Mouse (Mus musculus) midbrain, postnatal 0 days (tissue): Measurements from ENCODE around the gene Palld. TPM values are rescaled to one million over a fixed set of nuclear protein-coding genes. Genes with fewer than 3 reads are reported as not detected.

Experiments used
- ATAC-seq: fragments of 200-750 bp; cut with Nextera tagmentation; 2 replicates; pipeline ENCODE4 v1.8.0; 2017; ENCODE audit warnings: moderate number of reproducible peaks, mild to moderate bottlenecking, moderate TSS enrichment, moderate library complexity; ENCODE audit not compliant: low FRiP score
- DNase-seq: peaks from one replicate; pipeline ENCODE4 v3.0.0-alpha.2; 2015; ENCODE audit warnings: low spot score
- H3K27ac ChIP-seq: fragments of 300-500 bp; sonication (generic); 2 replicates; pipeline ENCODE4 v1.5.1; 2014; ENCODE audit warnings: low read depth, mild to moderate bottlenecking, low read length, mixed read lengths
- H3K27me3 ChIP-seq: fragments of 300-500 bp; sonication (generic); 2 replicates; pipeline ENCODE4 v1.6.1; 2014; ENCODE audit warnings: low read length, control low read depth, mixed read lengths; ENCODE audit not compliant: insufficient read depth
- H3K36me3 ChIP-seq: fragments of 300-500 bp; sonication (generic); 2 replicates; pipeline ENCODE4 v1.6.1; 2014; ENCODE audit warnings: low read length, control low read depth, mixed read lengths; ENCODE audit not compliant: insufficient read depth
- H3K4me1 ChIP-seq: fragments of 300-500 bp; sonication (generic); 2 replicates; pipeline ENCODE4 v1.6.1; 2014; ENCODE audit warnings: mild to moderate bottlenecking, control low read depth, antibody characterized with exemption, low read length, mixed read lengths; ENCODE audit not compliant: insufficient read depth
- H3K4me2 ChIP-seq: fragments of 300-500 bp; sonication (generic); 2 replicates; pipeline ENCODE4 v1.6.1; 2014; ENCODE audit warnings: low read depth, mild to moderate bottlenecking, low read length, mixed read lengths; ENCODE audit not compliant: poor library complexity, severe bottlenecking
- H3K4me3 ChIP-seq: fragments of 300-500 bp; sonication (generic); 2 replicates; pipeline ENCODE4 v1.5.1; 2014; ENCODE audit warnings: low read depth, mild to moderate bottlenecking, low read length, moderate library complexity
- H3K9ac ChIP-seq: fragments of 300-500 bp; sonication (generic); replicated peaks from 2 replicates; pipeline ENCODE4 v1.6.1; 2014; ENCODE audit warnings: mild to moderate bottlenecking, low read length, moderate library complexity, mixed read lengths; ENCODE audit not compliant: poor library complexity, severe bottlenecking
- H3K9me3 ChIP-seq: fragments of 300-500 bp; sonication (generic); 2 replicates; pipeline ENCODE4 v1.6.1; 2016; ENCODE audit warnings: low read length, control low read depth
- CTCF ChIP-seq: IDR thresholded peaks from 2 replicates; pipeline ENCODE4 v1.5.1; 2016; ENCODE audit warnings: antibody characterized with exemption, mild to moderate bottlenecking
- WGBS: fragments of 180-500 bp; shearing (Covaris S2); extraction: QIAGEN DNeasy Blood & Tissue Kit; methylation state at CpG from one replicate; pipeline ENCODE4 v1.1.7; 2014; 5-methylcytosine and 5-hydroxymethylcytosine counted together
- polyA plus RNA-seq: library from polyadenylated mRNA; unstranded; fragments of >200 nt; fragmentation: Nextera tagmentation; extraction: Ambion mirVana; gene quantifications from 2 replicates; pipeline ENCODE4 v1.2.1, GENCODE M21; 2015
- total RNA-seq: library from RNA; depleted of rRNA; stranded (reverse); fragments of >200 nt; gene quantifications from 2 replicates; pipeline ENCODE4 v1.2.3, GENCODE M21; 2014

Gene Palld
- total and polyA plus RNA-seq, 2 experiments from 2014 or later, result 3.9 to 10.8 TPM

DNA sequence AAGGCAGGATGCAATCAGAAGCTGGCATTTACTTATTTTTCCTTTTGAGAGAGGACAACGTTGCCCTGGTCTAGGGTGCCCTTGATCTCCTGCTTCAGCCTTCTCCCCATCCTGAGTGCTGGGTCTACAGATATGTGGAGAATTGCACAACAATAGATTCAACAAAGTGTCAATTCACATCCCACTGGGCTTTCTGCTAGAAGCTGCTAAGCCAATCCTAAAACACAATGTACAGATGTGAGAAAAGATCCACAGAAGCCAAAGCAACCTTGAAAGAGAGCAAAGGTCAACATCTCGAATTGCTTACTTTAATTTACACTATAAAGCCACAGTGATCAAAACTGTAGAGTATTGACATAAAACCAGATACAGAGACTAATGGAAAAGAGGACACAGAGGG is 270.2 kb downstream of the Palld start:
- Histone ChIP-seq H3K4me1 (no peaks in the 10 kb centered on the region), H3K9me3 (no peaks in the 10 kb centered on the region), H3K27ac (no peak overlapping the region), H3K27me3 (no peaks in the 10 kb centered on the region), H3K4me2 (no peak overlapping the region), H3K9ac (no peak overlapping the region), H3K4me3 (no peak overlapping the region), H3K36me3 (no peaks in the 10 kb centered on the region)
- no peak for TF ChIP-seq CTCF
- no peak for DNase-seq
- no peak for ATAC-seq
- WGBS, result 46% methylated on average over 2 of the region's 2 CpGs

DNA sequence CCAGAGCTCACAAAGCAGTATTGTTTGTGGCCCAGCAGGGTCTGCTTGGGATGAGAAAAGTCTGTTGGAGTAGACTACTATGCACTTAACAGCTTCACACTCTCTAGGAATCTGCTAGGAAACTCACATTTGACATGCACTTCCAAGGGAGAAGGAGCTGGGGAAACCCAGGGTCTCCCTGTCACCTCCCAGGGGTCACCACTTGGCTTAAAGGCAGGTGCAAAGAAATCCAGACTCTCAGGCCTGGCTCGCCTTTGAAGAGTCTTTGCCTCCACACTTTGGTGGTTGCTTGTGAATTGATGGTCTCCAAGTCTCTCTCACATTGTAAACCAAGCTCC is 272.9 kb downstream of the Palld start:
- ATAC-seq, result no peak
- Histone ChIP-seq H3K4me3 (no peak overlapping the region), H3K4me2 (no peak overlapping the region), H3K27ac (no peak overlapping the region), H3K36me3 (no peaks in the 10 kb centered on the region), H3K9ac (no peak overlapping the region), H3K9me3 (no peaks in the 10 kb centered on the region), H3K27me3 (no peaks in the 10 kb centered on the region), H3K4me1 (no peaks in the 10 kb centered on the region)
- 56% methylated on average over 1 of the region's 1 CpGs for WGBS
- no peak for TF ChIP-seq CTCF
- DNase-seq, result no peak

- Histone ChIP-seq H3K9me3 (no peaks in the 10 kb centered on the region), H3K36me3 (no peaks in the 10 kb centered on the region), H3K27ac (no peak overlapping the region), H3K9ac (no peak overlapping the region), H3K27me3 (no peaks in the 10 kb centered on the region), H3K4me1 (no peaks in the 10 kb centered on the region), H3K4me2 (no peak overlapping the region), H3K4me3 (no peak overlapping the region)
- 82% methylated on average over 3 of the region's 3 CpGs for WGBS
- ATAC-seq (no peak), DNase-seq (peak; percentile 57)
- TF ChIP-seq CTCF, result no peak
These were observed 273.4 kb downstream of the Palld start for GRCm38 (mm10) chr8:61628938-61629630.

GRCm38 (mm10) chr8:61626246-61626952 is 276.1 kb downstream of the Palld start:
- H3K4me3 ChIP-seq, result no peak overlapping the region
- no peak overlapping the region for H3K4me2 ChIP-seq
- ATAC-seq (no peak), DNase-seq (no peak)
- H3K9me3 ChIP-seq, result no peaks in the 10 kb centered on the region
- no peaks in the 10 kb centered on the region for H3K4me1 ChIP-seq
- WGBS, result 94% methylated on average over 8 of the region's 8 CpGs
- no peak overlapping the region for H3K9ac ChIP-seq
- H3K36me3 ChIP-seq, result no peaks in the 10 kb centered on the region
- H3K27ac ChIP-seq, result no peak overlapping the region
- H3K27me3 ChIP-seq, result no peaks in the 10 kb centered on the region
- no peak for TF ChIP-seq CTCF

GRCm38 (mm10) chr8:61625656-61626210 is 276.8 kb downstream of the Palld start:
- H3K27ac ChIP-seq, result no peak overlapping the region
- 80% methylated on average over 8 of the region's 8 CpGs for WGBS
- no peak overlapping the region for H3K4me3 ChIP-seq
- DNase-seq (no peak), ATAC-seq (no peak)
- no peak overlapping the region for H3K4me2 ChIP-seq
- H3K27me3 ChIP-seq, result no peaks in the 10 kb centered on the region
- no peak for TF ChIP-seq CTCF
- H3K9ac ChIP-seq, result no peak overlapping the region
- H3K9me3 ChIP-seq, result no peaks in the 10 kb centered on the region
- no peaks in the 10 kb centered on the region for H3K36me3 ChIP-seq
- H3K4me1 ChIP-seq, result no peaks in the 10 kb centered on the region
